ENCODE assay signal across 11 mouse cellular contexts in the genomic region with DNA sequence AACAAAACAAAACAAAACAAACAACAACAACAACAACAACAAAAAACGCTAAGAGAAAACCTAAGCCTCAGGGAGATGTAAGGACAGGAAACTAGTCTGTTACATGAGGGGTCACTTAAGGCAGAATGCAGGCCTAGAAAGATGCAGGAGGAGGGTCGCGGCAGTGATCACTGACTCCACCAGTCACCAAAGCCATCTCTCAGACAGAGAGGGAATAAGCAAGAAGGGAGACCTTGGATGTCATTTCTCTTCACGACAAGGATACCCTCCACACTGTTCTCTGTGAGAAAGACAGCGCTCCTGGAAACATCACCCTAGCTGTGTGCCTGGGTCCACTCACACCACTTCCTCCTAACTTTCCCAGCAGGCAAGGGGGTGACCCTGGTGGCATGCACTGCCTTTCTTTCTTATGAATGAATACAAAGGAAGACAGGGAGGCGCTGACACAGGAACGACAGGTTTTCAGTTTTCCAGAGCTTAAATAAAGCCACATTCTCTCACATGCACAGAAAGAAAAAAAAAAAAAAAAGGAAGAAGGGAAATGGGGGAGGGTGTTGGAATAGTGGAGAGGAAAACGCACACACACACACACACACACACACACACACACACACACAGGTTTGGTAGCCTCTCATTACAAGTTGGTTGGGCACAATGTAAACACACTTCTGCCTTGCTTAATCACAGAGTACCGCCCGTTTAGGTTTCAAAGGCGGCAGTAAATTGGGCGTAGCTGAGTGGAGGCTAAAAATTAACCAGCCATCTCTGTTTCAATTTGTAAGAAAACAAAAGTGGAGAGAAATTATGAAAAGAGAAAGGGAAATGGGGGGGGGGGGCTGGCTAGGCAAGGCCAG. TPM values are rescaled to one million over a fixed set of nuclear protein-coding genes. Genes with fewer than 3 reads are reported as not detected.
DNase-seq lines count a peak whose midpoint lies in the region; ATAC-seq and TF ChIP-seq lines count a peak whose summit lies in the region.
"Had no signal": no experiment of that assay in that cellular context is flagged by ENCODE, and none has a peak within 500 bp of the region (broad histone marks: within the 10 kb centered on the region; RNA-seq: fewer than 3 reads in every experiment).

No protein-coding gene starts in this region.

- no peaks in the 10 kb centered on the region for H3K9me3 ChIP-seq in midbrain, embryonic 10.5 days (replicated peaks)
- no peaks in the 10 kb centered on the region for H3K9me3 ChIP-seq in midbrain, embryonic 11.5 days (ENCODE audit: control insufficient read depth, low read length)
- H3K9me3 ChIP-seq in lung, postnatal 0 days (ENCODE audit: low read length), result no peaks in the 10 kb centered on the region
- H3K9me3 ChIP-seq in stomach, postnatal 0 days (ENCODE audit: control insufficient read depth, low read length), result no peaks in the 10 kb centered on the region
- H3K9me3 ChIP-seq in heart, embryonic 12.5 days (replicated peaks), result no peaks in the 10 kb centered on the region

- H3K4me2 ChIP-seq in midbrain, embryonic 11.5 days, result no peak overlapping the region
- peak overlapping the region; percentile 27; the same call in 1 of the 2 replicates for H3K4me2 ChIP-seq in lung, postnatal 0 days (replicated peaks; ENCODE audit: low read depth, low read length)
- H3K4me2 ChIP-seq in stomach, postnatal 0 days (replicated peaks; ENCODE audit: low read depth), result peak overlapping the region; percentile 55
- H3K4me2 ChIP-seq in heart, embryonic 12.5 days, result no peak overlapping the region

- H3K36me3 ChIP-seq in midbrain, embryonic 10.5 days, result no peaks in the 10 kb centered on the region
- H3K36me3 ChIP-seq in midbrain, embryonic 11.5 days (ENCODE audit: control insufficient read depth, insufficient read depth, low read length), result no peaks in the 10 kb centered on the region
- 0 out of 2 replicates have a peak, but pooled peaks cover 6% of the 10 kb centered on the region for H3K36me3 ChIP-seq in lung, postnatal 0 days (ENCODE audit: insufficient read depth, low read length)
- H3K36me3 ChIP-seq in stomach, postnatal 0 days (ENCODE audit: control insufficient read depth, insufficient read depth, low read length), result peaks cover 11% of the 10 kb centered on the region; the same call in 1 of the 2 replicates
- no peaks in the 10 kb centered on the region for H3K36me3 ChIP-seq in heart, embryonic 12.5 days

- H3K4me3 ChIP-seq in cerebellum, adult 2 months (replicated peaks; ENCODE audit: insufficient read depth, low read depth, low read length), result peak overlapping the region; percentile 83
- 0 out of 2 replicates have a peak overlapping the region, but pooled peaks have one; percentile 1 for H3K4me3 ChIP-seq in midbrain, embryonic 10.5 days
- H3K4me3 ChIP-seq in midbrain, embryonic 11.5 days (ENCODE audit: low read depth, low read length), result no peak overlapping the region
- no peak overlapping the region for H3K4me3 ChIP-seq in lung, postnatal 0 days (ENCODE audit: low read depth, low read length)
- no peak overlapping the region for H3K4me3 ChIP-seq in stomach, postnatal 0 days (ENCODE audit: low read depth, low read length)
- no peak overlapping the region for H3K4me3 ChIP-seq in heart, embryonic 12.5 days
- H3K4me3 ChIP-seq: myocyte had no signal

- ATAC-seq in midbrain, embryonic 11.5 days (ENCODE audit: low FRiP score), result no peak
- ATAC-seq in lung, postnatal 0 days, result peak; percentile 68
- peak; percentile 58 for ATAC-seq in stomach, postnatal 0 days (ENCODE audit: low FRiP score, low TSS enrichment)
- ATAC-seq in heart, embryonic 12.5 days (ENCODE audit: insufficient number of reproducible peaks, low FRiP score), result no peak
- ATAC-seq: inflammation-experienced regulatory T-cells, adult 6 months had no signal

- TF ChIP-seq POLR2A in cerebellum, adult 2 months (IDR thresholded peaks at IDR 0.05; ENCODE audit: borderline replicate concordance, insufficient read depth, low read length), result 0 out of 2 replicates have a peak, but pooled peaks have one; percentile 9

- TF ChIP-seq EP300 in lung, postnatal 0 days (IDR thresholded peaks at IDR 0.05), result peak; percentile 83
- no peak for TF ChIP-seq EP300 in stomach, postnatal 0 days (optimal IDR thresholded peaks at IDR 0.05)

- DNase-seq in cerebellum, adult 2 months, result peak; percentile 52 to 59
- no peak for DNase-seq in cerebellum, adult 9-11 months
- DNase-seq in midbrain, embryonic 10.5 days (ENCODE audit: low spot score), result no peak
- no peak for DNase-seq in midbrain, embryonic 11.5 days (ENCODE audit: low spot score, missing footprints)
- DNase-seq in lung, postnatal 0 days (ENCODE audit: low spot score), result peak; percentile 89
- peak; percentile 82 for DNase-seq in stomach, postnatal 0 days (ENCODE audit: low spot score)
- DNase-seq in adrenal gland, postnatal 25 days, result no peak
- DNase-seq: left cerebral cortex, postnatal 4 days had no signal

- no peak for TF ChIP-seq CTCF in cerebellum, adult 2 months (IDR thresholded peaks at IDR 0.05; ENCODE audit: borderline replicate concordance, insufficient read depth, low read depth, low read length)
- TF ChIP-seq CTCF in lung, postnatal 0 days (IDR thresholded peaks at IDR 0.05), result peak; percentile 1; the same call in 1 of the 2 replicates
- no peak for TF ChIP-seq CTCF in stomach, postnatal 0 days (IDR thresholded peaks at IDR 0.05; ENCODE audit: low read depth)

- 7% methylated on average over 12 of the region's 12 CpGs for WGBS in cerebellum, adult 2 months
- 30% methylated on average over 12 of the region's 12 CpGs for WGBS in midbrain, embryonic 10.5 days
- 29% methylated on average over 12 of the region's 12 CpGs for WGBS in midbrain, embryonic 11.5 days
- WGBS in lung, postnatal 0 days, result 42% methylated on average over 12 of the region's 12 CpGs
- WGBS in stomach, postnatal 0 days, result 39% methylated on average over 12 of the region's 12 CpGs
- 53% methylated on average over 12 of the region's 12 CpGs for WGBS in heart, embryonic 12.5 days

- H3K9ac ChIP-seq in midbrain, embryonic 11.5 days (ENCODE audit: low read length), result no peak overlapping the region
- H3K9ac ChIP-seq in lung, postnatal 0 days (replicated peaks; ENCODE audit: low read depth), result no peak overlapping the region
- no peak overlapping the region for H3K9ac ChIP-seq in stomach, postnatal 0 days (ENCODE audit: low read length)
- no peak overlapping the region for H3K9ac ChIP-seq in heart, embryonic 12.5 days

- H3K4me1 ChIP-seq in cerebellum, adult 2 months (ENCODE audit: control insufficient read depth, insufficient read depth, low read length), result peaks cover 35% of the 10 kb centered on the region
- peaks cover 43% of the 10 kb centered on the region for H3K4me1 ChIP-seq in midbrain, embryonic 10.5 days
- H3K4me1 ChIP-seq in midbrain, embryonic 11.5 days (ENCODE audit: control insufficient read depth, insufficient read depth, low read length), result peaks cover 13% of the 10 kb centered on the region
- H3K4me1 ChIP-seq in lung, postnatal 0 days (ENCODE audit: insufficient read depth, low read depth, low read length), result peaks cover 29% of the 10 kb centered on the region; the same call in 1 of the 2 replicates
- H3K4me1 ChIP-seq in stomach, postnatal 0 days (replicated peaks; ENCODE audit: control insufficient read depth, insufficient read depth), result peaks cover 17% of the 10 kb centered on the region
- H3K4me1 ChIP-seq in heart, embryonic 12.5 days (replicated peaks), result peaks cover 56% of the 10 kb centered on the region

- H3K27me3 ChIP-seq in cerebellum, adult 2 months (ENCODE audit: control insufficient read depth, insufficient read depth, low read length), result no peaks in the 10 kb centered on the region
- H3K27me3 ChIP-seq in midbrain, embryonic 10.5 days (ENCODE audit: low read depth, poor library complexity, severe bottlenecking), result peaks cover 100% of the 10 kb centered on the region
- peaks cover 99% of the 10 kb centered on the region for H3K27me3 ChIP-seq in midbrain, embryonic 11.5 days (ENCODE audit: control insufficient read depth, insufficient read depth, low read length)
- no peaks in the 10 kb centered on the region for H3K27me3 ChIP-seq in lung, postnatal 0 days (replicated peaks; ENCODE audit: insufficient read depth, low read length)
- no peaks in the 10 kb centered on the region for H3K27me3 ChIP-seq in stomach, postnatal 0 days (ENCODE audit: control insufficient read depth, insufficient read depth, low read length)
- H3K27me3 ChIP-seq in heart, embryonic 12.5 days (replicated peaks), result peaks cover 91% of the 10 kb centered on the region

- peak overlapping the region; percentile 97 for H3K27ac ChIP-seq in cerebellum, adult 2 months (ENCODE audit: insufficient read depth, low read length)
- H3K27ac ChIP-seq in midbrain, embryonic 10.5 days (replicated peaks), result no peak overlapping the region
- no peak overlapping the region for H3K27ac ChIP-seq in midbrain, embryonic 11.5 days (ENCODE audit: low read depth, low read length)
- H3K27ac ChIP-seq in lung, postnatal 0 days (ENCODE audit: low read length), result peak overlapping the region; percentile 71
- peak overlapping the region; percentile 88 for H3K27ac ChIP-seq in stomach, postnatal 0 days (replicated peaks)
- no peak overlapping the region for H3K27ac ChIP-seq in heart, embryonic 12.5 days (ENCODE audit: poor library complexity, severe bottlenecking)

RNA-seq across cellular contexts. Expression of a gene that starts 29.8 kb away (rescaled TPM):
- polyA plus RNA-seq in cerebellum, adult 2 months (2012; rRNA removed), result 98.5 and 105 TPM in 2 replicates
- 0.49 and 1.2 TPM in 2 replicates for polyA plus RNA-seq in midbrain, embryonic 10.5 days (2016; fragmentation: Nextera tagmentation; extraction: Ambion mirVana)
- 2.2 and 2.5 TPM in 2 replicates for polyA plus RNA-seq in midbrain, embryonic 11.5 days (2014; fragmentation: Nextera tagmentation; extraction: Ambion mirVana)
- 38.8 and 45.1 TPM in 2 replicates for polyA plus RNA-seq in lung, postnatal 0 days (2015; fragmentation: Nextera tagmentation; extraction: Ambion mirVana)
- 36.5 and 36.6 TPM in 2 replicates for polyA plus RNA-seq in stomach, postnatal 0 days (2015; fragmentation: Nextera tagmentation; extraction: Ambion mirVana)
- 87.7 and 111 TPM in 2 replicates for total RNA-seq in adrenal gland, postnatal 25 days (2021)
- polyA plus RNA-seq in heart, embryonic 12.5 days (2016; fragmentation: Nextera tagmentation; extraction: Ambion mirVana), result 9.2 and 10.9 TPM in 2 replicates

RNA-seq across cellular contexts. Expression of a gene that starts 47.5 kb away (rescaled TPM):
- 0.27 and 0.33 TPM in 2 replicates for polyA plus RNA-seq in cerebellum, adult 2 months (2012; rRNA removed)
- polyA plus RNA-seq in midbrain, embryonic 10.5 days (2016; fragmentation: Nextera tagmentation; extraction: Ambion mirVana), result 1.1 and 1.4 TPM in 2 replicates
- 1.6 and 1.9 TPM in 2 replicates for polyA plus RNA-seq in midbrain, embryonic 11.5 days (2014; fragmentation: Nextera tagmentation; extraction: Ambion mirVana)
- polyA plus RNA-seq in lung, postnatal 0 days (2015; fragmentation: Nextera tagmentation; extraction: Ambion mirVana), result 2.0 and 2.8 TPM in 2 replicates
- polyA plus RNA-seq in stomach, postnatal 0 days (2015; fragmentation: Nextera tagmentation; extraction: Ambion mirVana), result 1.7 and 2.0 TPM in 2 replicates
- not detected in 2 replicates for total RNA-seq in adrenal gland, postnatal 25 days (2021)
- polyA plus RNA-seq in heart, embryonic 12.5 days (2016; fragmentation: Nextera tagmentation; extraction: Ambion mirVana), result 5.4 and 6.9 TPM in 2 replicates
- total RNA-seq: left cerebral cortex, postnatal 4 days had no signal

RNA-seq across cellular contexts. Expression of a gene that starts 52.3 kb away (rescaled TPM):
- 16.1 and 16.2 TPM in 2 replicates for polyA plus RNA-seq in cerebellum, adult 2 months (2012; rRNA removed)
- polyA plus RNA-seq in midbrain, embryonic 10.5 days (2016; fragmentation: Nextera tagmentation; extraction: Ambion mirVana), result 2.9 and 5.3 TPM in 2 replicates
- 3.9 and 4.6 TPM in 2 replicates for polyA plus RNA-seq in midbrain, embryonic 11.5 days (2014; fragmentation: Nextera tagmentation; extraction: Ambion mirVana)
- 6.2 and 6.8 TPM in 2 replicates for polyA plus RNA-seq in lung, postnatal 0 days (2015; fragmentation: Nextera tagmentation; extraction: Ambion mirVana)
- 3.3 TPM in 2 replicates for polyA plus RNA-seq in stomach, postnatal 0 days (2015; fragmentation: Nextera tagmentation; extraction: Ambion mirVana)
- 11.2 and 11.6 TPM in 2 replicates for total RNA-seq in adrenal gland, postnatal 25 days (2021)
- polyA plus RNA-seq in heart, embryonic 12.5 days (2016; fragmentation: Nextera tagmentation; extraction: Ambion mirVana), result 4.6 and 6.2 TPM in 2 replicates

Comparison
In these comparisons a context has a peak if more than half of its experiments do, and no peak if none do; other contexts are left out.
1. DNase-seq: peak in cerebellum, adult 2 months (2 of 2), lung, postnatal 0 days (single experiment) and stomach, postnatal 0 days (single experiment); none in cerebellum, adult 9-11 months (single experiment), midbrain, embryonic 10.5 days (single experiment), midbrain, embryonic 11.5 days (single experiment) and adrenal gland, postnatal 25 days (single experiment).
2. H3K4me3 ChIP-seq: peak in cerebellum, adult 2 months (single experiment) and midbrain, embryonic 10.5 days (single experiment); none in midbrain, embryonic 11.5 days (single experiment), lung, postnatal 0 days (single experiment), stomach, postnatal 0 days (single experiment) and heart, embryonic 12.5 days (single experiment).
3. H3K27ac ChIP-seq: peak in cerebellum, adult 2 months (single experiment), lung, postnatal 0 days (single experiment) and stomach, postnatal 0 days (single experiment); none in midbrain, embryonic 10.5 days (single experiment), midbrain, embryonic 11.5 days (single experiment) and heart, embryonic 12.5 days (single experiment).
4. ATAC-seq: peak in lung, postnatal 0 days (single experiment) and stomach, postnatal 0 days (single experiment); none in midbrain, embryonic 11.5 days (single experiment) and heart, embryonic 12.5 days (single experiment).
5. H3K4me2 ChIP-seq: peak in lung, postnatal 0 days (single experiment) and stomach, postnatal 0 days (single experiment); none in midbrain, embryonic 11.5 days (single experiment) and heart, embryonic 12.5 days (single experiment).